Mouse (Mus musculus): ENCODE data around the gene Pttg1ip. TPM values are rescaled to one million over a fixed set of nuclear protein-coding genes. Genes with fewer than 3 reads are reported as not detected.

The Pttg1ip gene
- total and polyA plus RNA-seq, 2 experiments from 2014 or later = 117 TPM

- no peaks in the 10 kb centered on the region for H3K27me3 ChIP-seq (ENCODE audit: control insufficient read depth, insufficient read depth, low read length)
Measured at GRCm38 (mm10) chr10:77589117-77589516, 7.6 kb downstream of the Pttg1ip start.

DNA sequence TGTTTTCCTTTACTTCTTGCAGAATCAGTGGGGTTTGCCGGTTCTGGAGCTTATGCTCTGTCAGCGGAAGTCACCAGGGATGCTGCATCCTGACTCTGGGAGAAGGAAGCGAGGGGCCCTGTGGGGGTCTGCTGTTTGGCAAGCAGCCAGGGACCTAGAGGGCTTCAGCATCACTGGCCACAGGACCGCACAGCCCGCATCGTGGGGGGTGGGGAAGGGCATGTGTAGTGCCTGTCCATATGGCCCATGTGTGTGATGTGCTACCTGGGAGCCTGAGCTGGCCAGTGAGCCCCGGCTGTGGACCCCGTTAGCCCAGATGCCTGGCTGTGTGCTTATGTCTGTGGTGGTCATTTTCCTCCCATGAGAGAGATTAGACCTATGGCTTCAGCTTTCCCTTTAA lies 8.2 kb downstream of the Pttg1ip start:
- TF ChIP-seq CTCF (IDR thresholded peaks at IDR 0.05; ENCODE audit: low read depth) (no peak), EP300 (IDR thresholded peaks at IDR 0.05; ENCODE audit: low read depth) (no peak)
- Histone ChIP-seq H3K4me3 (ENCODE audit: low read depth, low read length) (no peak overlapping the region), H3K4me2 (ENCODE audit: low read depth, low read length) (peak overlapping the region; percentile 30; the same call in 1 of the 2 replicates), H3K9me3 (replicated peaks; ENCODE audit: control insufficient read depth, low read length) (no peaks in the 10 kb centered on the region), H3K36me3 (replicated peaks; ENCODE audit: control insufficient read depth, insufficient read depth, low read length) (peaks cover 66% of the 10 kb centered on the region), H3K27me3 (ENCODE audit: control insufficient read depth, insufficient read depth, low read length) (no peaks in the 10 kb centered on the region), H3K27ac (ENCODE audit: low read depth) (peak overlapping the region; percentile 8), H3K9ac (replicated peaks; ENCODE audit: low read depth, low read length) (no peak overlapping the region), H3K4me1 (ENCODE audit: control insufficient read depth, insufficient read depth) (peaks cover 19% of the 10 kb centered on the region; the same call in 1 of the 2 replicates)
- ATAC-seq (ENCODE audit: insufficient read depth, low read depth) (no peak), DNase-seq (ENCODE audit: low spot score) (no peak)
- WGBS = 65% methylated on average over 8 of the region's 8 CpGs

More at GRCm38 (mm10) chr10:77589117-77589516, 7.6 kb downstream of the Pttg1ip start:
- Histone ChIP-seq H3K4me1 (ENCODE audit: control insufficient read depth, insufficient read depth) (peaks cover 19% of the 10 kb centered on the region; the same call in 1 of the 2 replicates), H3K9me3 (replicated peaks; ENCODE audit: control insufficient read depth, low read length) (no peaks in the 10 kb centered on the region), H3K27ac (ENCODE audit: low read depth) (peak overlapping the region; percentile 12; the same call in 1 of the 2 replicates), H3K4me3 (ENCODE audit: low read depth, low read length) (no peak overlapping the region), H3K36me3 (replicated peaks; ENCODE audit: control insufficient read depth, insufficient read depth, low read length) (peaks cover 59% of the 10 kb centered on the region), H3K4me2 (ENCODE audit: low read depth, low read length) (peak overlapping the region; percentile 30; the same call in 1 of the 2 replicates), H3K9ac (replicated peaks; ENCODE audit: low read depth, low read length) (no peak overlapping the region)
- ATAC-seq (ENCODE audit: insufficient read depth, low read depth) (no peak), DNase-seq (ENCODE audit: low spot score) (no peak)
- TF ChIP-seq CTCF (IDR thresholded peaks at IDR 0.05; ENCODE audit: low read depth) = no peak
- TF ChIP-seq EP300 (IDR thresholded peaks at IDR 0.05; ENCODE audit: low read depth) = no peak
- 52% methylated on average over 7 of the region's 7 CpGs for WGBS

- TF ChIP-seq CTCF (IDR thresholded peaks at IDR 0.05; ENCODE audit: low read depth) (peak; percentile 78), EP300 (IDR thresholded peaks at IDR 0.05; ENCODE audit: low read depth) (no peak)
- DNase-seq (ENCODE audit: low spot score) (peak; percentile 70), ATAC-seq (ENCODE audit: insufficient read depth, low read depth) (peak; percentile 82)
- H3K4me1 ChIP-seq (ENCODE audit: control insufficient read depth, insufficient read depth) = peaks cover 19% of the 10 kb centered on the region; the same call in 1 of the 2 replicates
- no peaks in the 10 kb centered on the region for H3K9me3 ChIP-seq (replicated peaks; ENCODE audit: control insufficient read depth, low read length)
- 0 out of 2 replicates have a peak overlapping the region, but pooled peaks have one; percentile 43 for H3K27ac ChIP-seq (ENCODE audit: low read depth)
- WGBS = 45% methylated on average over 6 of the region's 6 CpGs
- H3K9ac ChIP-seq (replicated peaks; ENCODE audit: low read depth, low read length) = no peak overlapping the region
- no peaks in the 10 kb centered on the region for H3K27me3 ChIP-seq (ENCODE audit: control insufficient read depth, insufficient read depth, low read length)
- H3K36me3 ChIP-seq (replicated peaks; ENCODE audit: control insufficient read depth, insufficient read depth, low read length) = peaks cover 76% of the 10 kb centered on the region
- H3K4me3 ChIP-seq (ENCODE audit: low read depth, low read length) = no peak overlapping the region
- H3K4me2 ChIP-seq (ENCODE audit: low read depth, low read length) = no peak overlapping the region
Measured at GRCm38 (mm10) chr10:77590812-77591211, 9.3 kb downstream of the Pttg1ip start.

DNA sequence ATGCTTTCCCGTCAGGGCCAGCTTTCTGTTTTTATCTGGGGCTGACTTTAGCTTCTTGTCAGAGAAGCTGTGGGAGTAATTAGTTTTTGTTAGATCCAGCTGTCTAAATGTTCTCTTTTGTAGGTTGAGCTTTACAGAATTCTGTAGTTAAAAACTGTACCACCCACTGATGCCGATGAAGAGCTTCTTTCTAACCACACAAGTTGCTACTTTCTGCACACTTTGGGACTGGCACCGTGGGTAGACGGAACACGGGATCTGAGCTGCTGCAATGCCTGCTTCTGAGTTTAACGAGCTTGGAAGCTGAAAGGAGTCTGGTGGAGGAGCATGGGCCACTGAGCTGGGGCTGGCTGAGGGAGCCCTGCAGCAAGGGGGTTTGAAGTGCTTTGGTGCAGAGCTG lies 10.0 kb downstream of the Pttg1ip start:
- Histone ChIP-seq H3K4me2 (ENCODE audit: low read depth, low read length) (no peak overlapping the region), H3K4me1 (ENCODE audit: control insufficient read depth, insufficient read depth) (peaks cover 15% of the 10 kb centered on the region; the same call in 1 of the 2 replicates), H3K27me3 (ENCODE audit: control insufficient read depth, insufficient read depth, low read length) (no peaks in the 10 kb centered on the region), H3K4me3 (ENCODE audit: low read depth, low read length) (no peak overlapping the region), H3K9me3 (replicated peaks; ENCODE audit: control insufficient read depth, low read length) (no peaks in the 10 kb centered on the region), H3K36me3 (replicated peaks; ENCODE audit: control insufficient read depth, insufficient read depth, low read length) (peaks cover 84% of the 10 kb centered on the region), H3K9ac (replicated peaks; ENCODE audit: low read depth, low read length) (no peak overlapping the region), H3K27ac (ENCODE audit: low read depth) (no peak overlapping the region)
- DNase-seq (ENCODE audit: low spot score) (no peak), ATAC-seq (ENCODE audit: insufficient read depth, low read depth) (no peak)
- 73% methylated on average over 6 of the region's 6 CpGs for WGBS
- no peak for TF ChIP-seq EP300 (IDR thresholded peaks at IDR 0.05; ENCODE audit: low read depth)
- no peak for TF ChIP-seq CTCF (IDR thresholded peaks at IDR 0.05; ENCODE audit: low read depth)

- no peak overlapping the region for H3K27ac ChIP-seq (ENCODE audit: low read depth)
- H3K27me3 ChIP-seq (ENCODE audit: control insufficient read depth, insufficient read depth, low read length) = no peaks in the 10 kb centered on the region
- ATAC-seq (ENCODE audit: insufficient read depth, low read depth) (no peak), DNase-seq (ENCODE audit: low spot score) (no peak)
- 86% methylated on average over 2 of the region's 2 CpGs for WGBS
- H3K4me1 ChIP-seq (ENCODE audit: control insufficient read depth, insufficient read depth) = no peaks in the 10 kb centered on the region
- H3K4me2 ChIP-seq (ENCODE audit: low read depth, low read length) = no peak overlapping the region
- TF ChIP-seq CTCF (IDR thresholded peaks at IDR 0.05; ENCODE audit: low read depth) (no peak), EP300 (IDR thresholded peaks at IDR 0.05; ENCODE audit: low read depth) (no peak)
- no peak overlapping the region for H3K9ac ChIP-seq (replicated peaks; ENCODE audit: low read depth, low read length)
- H3K4me3 ChIP-seq (ENCODE audit: low read depth, low read length) = no peak overlapping the region
- peaks cover 82% of the 10 kb centered on the region for H3K36me3 ChIP-seq (replicated peaks; ENCODE audit: control insufficient read depth, insufficient read depth, low read length)
- no peaks in the 10 kb centered on the region for H3K9me3 ChIP-seq (replicated peaks; ENCODE audit: control insufficient read depth, low read length)
Measured at GRCm38 (mm10) chr10:77596060-77596459, 14.5 kb downstream of the Pttg1ip start.

- DNase-seq (ENCODE audit: low spot score) (no peak), ATAC-seq (ENCODE audit: insufficient read depth, low read depth) (no peak)
- WGBS = 57% methylated on average over 4 of the region's 4 CpGs
- TF ChIP-seq EP300 (IDR thresholded peaks at IDR 0.05; ENCODE audit: low read depth) (no peak), CTCF (IDR thresholded peaks at IDR 0.05; ENCODE audit: low read depth) (no peak)
- Histone ChIP-seq H3K4me1 (ENCODE audit: control insufficient read depth, insufficient read depth) (peaks cover 8% of the 10 kb centered on the region), H3K4me2 (ENCODE audit: low read depth, low read length) (no peak overlapping the region), H3K36me3 (replicated peaks; ENCODE audit: control insufficient read depth, insufficient read depth, low read length) (peaks cover 15% of the 10 kb centered on the region), H3K27me3 (ENCODE audit: control insufficient read depth, insufficient read depth, low read length) (no peaks in the 10 kb centered on the region), H3K9ac (replicated peaks; ENCODE audit: low read depth, low read length) (no peak overlapping the region), H3K9me3 (replicated peaks; ENCODE audit: control insufficient read depth, low read length) (no peaks in the 10 kb centered on the region), H3K27ac (ENCODE audit: low read depth) (no peak overlapping the region), H3K4me3 (ENCODE audit: low read depth, low read length) (no peak overlapping the region)
Measured at GRCm38 (mm10) chr10:77603021-77603420, 21.5 kb downstream of the Pttg1ip start.
